23 mouse cellular contexts compared by ENCODE assay signal in the genomic region with DNA sequence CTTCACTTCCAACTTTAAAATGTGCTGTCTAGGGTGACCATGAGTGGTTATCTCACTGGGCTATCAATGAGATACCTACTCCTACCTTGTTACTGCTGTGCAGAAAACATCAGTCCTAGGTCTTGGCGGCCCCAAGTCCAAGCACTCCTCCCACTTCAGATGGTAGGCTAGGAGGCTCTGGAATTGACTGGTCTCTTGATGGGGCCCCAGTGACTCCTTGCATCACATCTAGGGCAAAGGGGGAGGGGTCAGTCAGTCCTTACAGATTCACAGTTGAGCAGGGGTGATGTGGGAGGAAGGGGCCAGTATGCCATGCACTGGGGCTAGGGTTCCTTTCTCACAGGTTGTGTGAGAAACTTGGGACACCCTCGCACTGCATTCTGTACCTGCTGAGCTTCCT.
"Had no signal": no experiment of that assay in that cellular context is flagged by ENCODE, and none has a peak within 500 bp of the region (broad histone marks: within the 10 kb centered on the region; RNA-seq: fewer than 3 reads in every experiment).

No protein-coding gene starts in this region.

- H3K4me2 ChIP-seq: heart, embryonic 12.5 days; hindbrain, embryonic 13.5 days; hindbrain, embryonic 15.5 days; kidney, embryonic 15.5 days; limb, embryonic 13.5 days; limb, embryonic 15.5 days; liver, embryonic 12.5 days had no signal

- H3K9ac ChIP-seq: heart, embryonic 12.5 days; hindbrain, embryonic 13.5 days; hindbrain, embryonic 15.5 days; kidney, embryonic 15.5 days; limb, embryonic 13.5 days; limb, embryonic 15.5 days; liver, embryonic 12.5 days; liver, embryonic 14.5 days had no signal

- DNase-seq: gastrocnemius, postnatal 14 days; heart, adult 18-20 months; heart, postnatal 14 days; heart, postnatal 36 days; kidney, adult 11 months; kidney, adult 2 months; kidney, adult 9 months; kidney, postnatal 14 days; kidney, postnatal 36 days; layer of hippocampus, adult 9-11 months; layer of hippocampus, postnatal 36 days; left cerebral cortex, postnatal 4 days had no signal

- H3K27ac ChIP-seq: hindbrain, embryonic 13.5 days; hindbrain, embryonic 15.5 days; hindbrain, postnatal 0 days; kidney, embryonic 15.5 days; kidney, postnatal 0 days; limb, embryonic 13.5 days; limb, embryonic 15.5 days; liver, embryonic 12.5 days; liver, embryonic 14.5 days had no signal

- H3K4me3 ChIP-seq: heart, embryonic 12.5 days; hindbrain, embryonic 13.5 days; hindbrain, embryonic 15.5 days; kidney, embryonic 15.5 days; limb, embryonic 13.5 days; limb, embryonic 15.5 days; liver, embryonic 12.5 days had no signal

- H3K27me3 ChIP-seq: heart, embryonic 12.5 days; hindbrain, embryonic 13.5 days; hindbrain, embryonic 15.5 days; kidney, embryonic 15.5 days; limb, embryonic 13.5 days; limb, embryonic 15.5 days; liver, embryonic 12.5 days had no signal

- H3K4me1 ChIP-seq: heart, embryonic 12.5 days; hindbrain, embryonic 13.5 days; hindbrain, embryonic 15.5 days; kidney, embryonic 15.5 days; limb, embryonic 13.5 days; limb, embryonic 15.5 days had no signal

- H3K9me3 ChIP-seq: heart, embryonic 12.5 days; hindbrain, embryonic 13.5 days; hindbrain, embryonic 15.5 days; kidney, embryonic 15.5 days; limb, embryonic 13.5 days; limb, embryonic 15.5 days; liver, embryonic 12.5 days had no signal

- H3K36me3 ChIP-seq: heart, embryonic 12.5 days; hindbrain, embryonic 13.5 days; hindbrain, embryonic 15.5 days; kidney, embryonic 15.5 days; limb, embryonic 13.5 days; limb, embryonic 15.5 days; liver, embryonic 12.5 days had no signal

- ATAC-seq: hindbrain, postnatal 0 days; intestine, embryonic 16.5 days; liver, embryonic 12.5 days had no signal
